Comparison of ENCODE assay signal across 22 mouse cellular contexts in the genomic region with DNA sequence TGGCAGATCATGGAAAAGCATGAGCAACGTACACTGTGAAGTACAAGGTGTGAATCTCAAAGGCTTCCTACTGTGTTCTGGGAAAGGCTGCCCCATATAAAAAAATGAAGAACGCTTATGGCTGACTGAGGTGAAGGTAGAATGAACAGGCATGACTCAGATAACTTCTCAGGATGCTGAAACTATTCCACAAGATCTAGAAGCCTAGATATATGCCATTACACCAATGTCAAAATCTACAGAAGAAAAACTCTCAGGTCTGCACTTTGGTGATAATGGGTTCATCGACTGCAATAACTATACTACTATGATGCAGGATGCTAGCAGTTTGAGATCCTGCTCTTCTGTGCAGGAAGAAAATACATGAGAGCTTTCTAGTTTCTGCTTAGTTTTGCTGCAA.
"Had no signal": no experiment of that assay in that cellular context is flagged by ENCODE, and none has a peak within 500 bp of the region (broad histone marks: within the 10 kb centered on the region; RNA-seq: fewer than 3 reads in every experiment).

No protein-coding gene starts in this region.

- H3K9ac ChIP-seq: heart, embryonic 13.5 days; heart, embryonic 15.5 days; hindbrain, embryonic 13.5 days; hindbrain, embryonic 15.5 days; limb, embryonic 12.5 days had no signal

- H3K4me3 ChIP-seq: gastrocnemius, adult 2 months; heart, adult 2 months; heart, embryonic 13.5 days; heart, embryonic 15.5 days; hindbrain, embryonic 13.5 days; hindbrain, embryonic 15.5 days; layer of hippocampus, adult 2 months; left cerebral cortex, adult 2 months; limb, embryonic 10.5 days; limb, embryonic 12.5 days had no signal

- H3K4me1 ChIP-seq: hindbrain, embryonic 15.5 days had no signal

- H3K27me3 ChIP-seq: heart, embryonic 13.5 days; heart, embryonic 15.5 days; hindbrain, embryonic 13.5 days; hindbrain, embryonic 15.5 days; limb, embryonic 12.5 days had no signal

- ATAC-seq: hindbrain, postnatal 0 days; intestine, embryonic 16.5 days had no signal

- H3K27ac ChIP-seq: gastrocnemius, adult 2 months; heart, adult 2 months; heart, embryonic 13.5 days; heart, embryonic 15.5 days; hindbrain, embryonic 13.5 days; hindbrain, embryonic 15.5 days; hindbrain, postnatal 0 days; layer of hippocampus, adult 2 months; left cerebral cortex, adult 2 months; limb, embryonic 10.5 days; limb, embryonic 12.5 days had no signal

- H3K4me2 ChIP-seq: heart, embryonic 11.5 days; heart, embryonic 13.5 days; heart, embryonic 15.5 days; hindbrain, embryonic 13.5 days; hindbrain, embryonic 15.5 days; limb, embryonic 12.5 days had no signal

- DNase-seq: gastrocnemius, adult 2 months; gastrocnemius, postnatal 14 days; gastrocnemius, postnatal 36 days; heart, adult 2 months; heart, postnatal 14 days; heart, postnatal 36 days; kidney, adult 11 months; kidney, adult 8-10 months; kidney, postnatal 10 days; kidney, postnatal 25 days; kidney, postnatal 4 days had no signal

- H3K9me3 ChIP-seq: heart, embryonic 15.5 days; hindbrain, embryonic 15.5 days; limb, embryonic 10.5 days had no signal

- H3K36me3 ChIP-seq: heart, embryonic 13.5 days; heart, embryonic 15.5 days; hindbrain, embryonic 13.5 days; hindbrain, embryonic 15.5 days; limb, embryonic 10.5 days; limb, embryonic 12.5 days had no signal
